Mouse (Mus musculus): ENCODE data around the gene Mfsd5. TPM values are rescaled to one million over a fixed set of nuclear protein-coding genes. Genes with fewer than 3 reads are reported as not detected.
A peak's percentile ranks its signal among the peaks of the same experiment; 100 is the strongest.

Gene Mfsd5
- polyA plus RNA-seq, 1 experiment = 23.2 TPM

DNA sequence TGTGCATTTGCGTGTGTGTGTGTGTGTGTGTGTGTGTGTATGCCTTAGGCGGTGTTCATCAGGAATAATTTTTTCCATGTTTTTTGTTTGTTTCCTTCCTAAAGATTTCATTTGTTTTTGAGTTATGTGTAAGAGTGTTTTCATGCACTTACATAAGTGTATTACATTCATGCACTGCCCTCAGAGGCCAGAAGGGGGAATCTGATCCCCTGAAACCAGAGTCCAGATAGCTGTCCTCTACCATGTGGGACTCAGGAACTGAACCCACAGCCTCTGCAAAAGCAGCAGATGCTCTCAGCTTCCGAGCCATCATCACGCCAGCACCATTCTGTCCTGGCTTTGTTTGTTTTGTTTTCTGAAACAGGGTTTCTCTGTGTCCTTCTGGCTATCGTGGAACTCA is 13.7 kb upstream of the Mfsd5 start:
- no peaks in the 10 kb centered on the region for H3K36me3 ChIP-seq (ENCODE audit: control insufficient read depth, insufficient read depth, low read length, poor library complexity, severe bottlenecking)
- H3K27ac ChIP-seq (ENCODE audit: insufficient read depth, low read length) = no peak overlapping the region
- no peaks in the 10 kb centered on the region for H3K9me3 ChIP-seq (replicated peaks; ENCODE audit: control insufficient read depth, insufficient read depth, low read length, poor library complexity, severe bottlenecking)
- no peaks in the 10 kb centered on the region for H3K4me1 ChIP-seq (ENCODE audit: control insufficient read depth, insufficient read depth, low read length)
- no peaks in the 10 kb centered on the region for H3K27me3 ChIP-seq (ENCODE audit: control insufficient read depth, insufficient read depth, low read length, poor library complexity, severe bottlenecking)
- H3K9ac ChIP-seq (ENCODE audit: low read depth, poor library complexity, severe bottlenecking) = no peak overlapping the region
- no peak for TF ChIP-seq CTCF (IDR thresholded peaks at IDR 0.05; ENCODE audit: low read depth, low read length)
- no peak for TF ChIP-seq EP300 (IDR thresholded peaks at IDR 0.05; ENCODE audit: insufficient read depth, low read depth, low read length)
- no peak for TF ChIP-seq POLR2A (IDR thresholded peaks at IDR 0.05; ENCODE audit: insufficient read depth, low read length)
- no peak overlapping the region for H3K4me3 ChIP-seq (ENCODE audit: low read depth, low read length)

DNA sequence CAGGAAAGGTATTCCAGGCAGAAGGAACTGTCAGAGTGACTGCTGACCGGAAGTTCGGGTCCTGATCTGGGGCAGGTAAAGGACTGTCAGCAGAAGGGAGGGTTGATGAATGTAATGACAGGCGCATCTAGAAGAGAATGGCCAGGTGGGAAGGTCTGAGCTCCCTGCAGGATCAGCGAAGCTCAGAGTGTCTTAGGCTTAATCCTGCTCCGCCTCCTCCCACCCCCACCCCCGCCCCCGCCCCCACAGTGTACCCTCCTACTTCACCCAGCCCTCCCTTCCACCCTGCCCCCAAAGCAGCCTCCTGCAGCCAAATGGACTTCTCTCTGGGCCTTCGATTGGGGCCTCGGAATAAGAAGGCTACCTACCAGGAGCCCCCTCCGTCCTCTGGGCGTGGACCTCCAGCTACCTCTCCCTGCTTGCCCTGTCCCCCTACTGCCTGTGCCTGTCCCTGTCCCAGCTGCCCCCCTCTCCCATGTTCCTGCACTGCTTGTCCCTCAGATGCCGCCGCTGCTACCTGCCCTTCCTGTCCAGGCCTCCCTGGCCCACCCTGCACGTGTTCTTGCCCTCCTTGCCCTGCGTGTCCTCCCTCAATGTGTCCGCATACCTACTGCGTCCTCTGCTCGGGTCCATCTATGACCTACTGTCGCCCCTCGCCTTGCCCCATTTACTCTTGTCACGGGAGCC is 8.8 kb upstream of the Mfsd5 start, which contains the start of gene Gm9918:
Gene Gm9918, plus strand, starts transcription at position 290 of the 687 bp plus-strand sequence.
- Histone ChIP-seq H3K27me3 (ENCODE audit: control insufficient read depth, insufficient read depth, low read length, poor library complexity, severe bottlenecking) (no peaks in the 10 kb centered on the region), H3K27ac (ENCODE audit: insufficient read depth, low read length) (peak within 1 kb of the TSS; percentile 38; the same call in 1 of the 2 replicates), H3K9ac (ENCODE audit: low read depth, poor library complexity, severe bottlenecking) (peak within 1 kb of the TSS; percentile 5; the same call in 1 of the 2 replicates), H3K4me3 (ENCODE audit: low read depth, low read length) (peak within 1 kb of the TSS; percentile 59), H3K9me3 (replicated peaks; ENCODE audit: control insufficient read depth, insufficient read depth, low read length, poor library complexity, severe bottlenecking) (no peaks in the 10 kb centered on the region), H3K4me1 (ENCODE audit: control insufficient read depth, insufficient read depth, low read length) (no peaks in the 10 kb centered on the region), H3K36me3 (ENCODE audit: control insufficient read depth, insufficient read depth, low read length, poor library complexity, severe bottlenecking) (no peaks in the 10 kb centered on the region)
- TF ChIP-seq EP300 (IDR thresholded peaks at IDR 0.05; ENCODE audit: insufficient read depth, low read depth, low read length) (no peak), POLR2A (IDR thresholded peaks at IDR 0.05; ENCODE audit: insufficient read depth, low read length) (no peak)

DNA sequence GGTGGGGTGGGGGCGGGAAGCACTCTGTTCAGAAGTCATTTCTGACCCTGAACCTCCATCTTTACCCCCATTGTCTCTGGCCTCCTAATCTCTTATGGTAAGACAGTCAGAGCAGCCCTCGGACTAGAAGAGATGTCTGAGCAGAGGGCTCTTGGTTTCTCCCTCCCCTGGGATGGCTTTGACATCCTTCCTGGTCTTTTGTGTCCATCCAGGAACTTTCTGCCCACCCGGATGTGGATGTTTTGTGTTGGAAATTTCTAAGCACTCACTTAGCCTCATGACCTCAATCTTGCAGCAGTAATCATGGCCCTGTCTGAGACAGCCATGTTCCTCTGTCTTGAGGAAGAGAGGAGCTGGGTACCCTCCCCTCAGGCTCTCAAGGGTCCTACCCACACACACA is 7.8 kb upstream of the Mfsd5 start:
- Histone ChIP-seq H3K27ac (ENCODE audit: insufficient read depth, low read length) (peak overlapping the region; percentile 38; the same call in 1 of the 2 replicates), H3K9me3 (replicated peaks; ENCODE audit: control insufficient read depth, insufficient read depth, low read length, poor library complexity, severe bottlenecking) (no peaks in the 10 kb centered on the region), H3K36me3 (ENCODE audit: control insufficient read depth, insufficient read depth, low read length, poor library complexity, severe bottlenecking) (no peaks in the 10 kb centered on the region), H3K9ac (ENCODE audit: low read depth, poor library complexity, severe bottlenecking) (peak overlapping the region; percentile 5; the same call in 1 of the 2 replicates), H3K4me3 (ENCODE audit: low read depth, low read length) (no peak overlapping the region), H3K4me1 (ENCODE audit: control insufficient read depth, insufficient read depth, low read length) (no peaks in the 10 kb centered on the region), H3K27me3 (ENCODE audit: control insufficient read depth, insufficient read depth, low read length, poor library complexity, severe bottlenecking) (no peaks in the 10 kb centered on the region)
- TF ChIP-seq POLR2A (IDR thresholded peaks at IDR 0.05; ENCODE audit: insufficient read depth, low read length) = no peak
- no peak for TF ChIP-seq CTCF (IDR thresholded peaks at IDR 0.05; ENCODE audit: low read depth, low read length)
- no peak for TF ChIP-seq EP300 (IDR thresholded peaks at IDR 0.05; ENCODE audit: insufficient read depth, low read depth, low read length)

DNA sequence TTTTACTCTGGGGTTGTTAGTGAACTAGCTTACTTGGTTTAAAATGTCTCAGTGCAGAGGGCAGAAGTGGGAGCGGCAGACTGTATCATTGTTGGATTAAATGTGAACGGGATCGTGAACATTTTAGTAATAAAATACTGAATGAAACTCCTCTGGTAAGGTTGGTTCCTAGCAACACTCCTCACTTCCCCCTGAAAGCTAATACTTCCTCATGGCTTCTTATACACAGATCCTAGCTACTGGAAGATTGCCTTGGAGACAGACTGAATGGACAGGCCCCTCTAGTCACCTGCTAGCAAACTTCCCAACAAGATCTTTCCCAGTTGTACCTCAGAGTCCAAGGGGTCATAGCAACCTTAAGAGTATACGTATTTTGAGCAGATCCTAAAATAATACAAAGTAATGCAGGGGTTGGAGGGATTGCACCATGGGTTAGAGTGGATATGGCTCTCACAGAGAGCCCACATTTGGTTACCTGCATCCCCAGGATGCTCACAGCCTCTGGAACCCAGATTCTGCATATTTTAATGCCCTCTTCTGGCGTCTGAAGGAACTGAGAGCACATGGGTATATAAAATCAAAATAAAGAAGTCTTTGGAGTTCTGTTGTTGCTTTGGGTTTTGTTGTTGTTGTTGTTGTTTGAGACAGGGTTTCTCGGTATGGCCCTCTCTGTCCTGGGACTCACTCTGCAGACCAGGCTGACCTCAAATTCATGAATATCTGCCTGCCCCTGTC is 5.1 kb upstream of the Mfsd5 start:
- Histone ChIP-seq H3K36me3 (ENCODE audit: control insufficient read depth, insufficient read depth, low read length, poor library complexity, severe bottlenecking) (no peaks in the 10 kb centered on the region), H3K27ac (ENCODE audit: insufficient read depth, low read length) (no peak overlapping the region), H3K9me3 (replicated peaks; ENCODE audit: control insufficient read depth, insufficient read depth, low read length, poor library complexity, severe bottlenecking) (no peaks in the 10 kb centered on the region), H3K4me3 (ENCODE audit: low read depth, low read length) (no peak overlapping the region), H3K9ac (ENCODE audit: low read depth, poor library complexity, severe bottlenecking) (no peak overlapping the region), H3K27me3 (ENCODE audit: control insufficient read depth, insufficient read depth, low read length, poor library complexity, severe bottlenecking) (no peaks in the 10 kb centered on the region), H3K4me1 (ENCODE audit: control insufficient read depth, insufficient read depth, low read length) (no peaks in the 10 kb centered on the region)
- TF ChIP-seq EP300 (IDR thresholded peaks at IDR 0.05; ENCODE audit: insufficient read depth, low read depth, low read length) (no peak), POLR2A (IDR thresholded peaks at IDR 0.05; ENCODE audit: insufficient read depth, low read length) (no peak), CTCF (IDR thresholded peaks at IDR 0.05; ENCODE audit: low read depth, low read length) (peak; percentile 7)

DNA sequence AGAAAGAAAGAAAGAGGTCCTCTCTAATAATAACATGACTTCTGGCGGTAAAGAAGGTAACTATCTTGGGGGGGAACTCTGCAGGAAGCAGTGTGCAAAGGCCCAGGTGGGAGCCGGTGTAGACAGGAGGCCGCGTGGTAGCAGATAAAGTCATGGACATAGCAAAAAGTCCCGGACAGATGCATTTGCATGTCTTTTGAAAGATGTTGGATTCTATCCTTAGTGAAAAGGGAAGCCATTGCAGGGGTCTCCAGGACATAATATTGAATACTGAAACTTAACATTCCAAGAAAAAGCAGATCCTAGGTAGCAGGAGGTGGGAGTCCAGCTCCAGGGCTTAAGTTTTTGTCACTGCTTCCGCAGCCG is 545 bp upstream of the Mfsd5 start:
- Histone ChIP-seq H3K4me1 (ENCODE audit: control insufficient read depth, insufficient read depth, low read length) (no peaks in the 10 kb centered on the region), H3K9me3 (replicated peaks; ENCODE audit: control insufficient read depth, insufficient read depth, low read length, poor library complexity, severe bottlenecking) (no peaks in the 10 kb centered on the region), H3K9ac (ENCODE audit: low read depth, poor library complexity, severe bottlenecking) (peak overlapping the region; percentile 81), H3K4me3 (ENCODE audit: low read depth, low read length) (peak overlapping the region; percentile 98), H3K27me3 (ENCODE audit: control insufficient read depth, insufficient read depth, low read length, poor library complexity, severe bottlenecking) (no peaks in the 10 kb centered on the region), H3K27ac (ENCODE audit: insufficient read depth, low read length) (peak overlapping the region; percentile 71), H3K36me3 (ENCODE audit: control insufficient read depth, insufficient read depth, low read length, poor library complexity, severe bottlenecking) (peaks cover 18% of the 10 kb centered on the region)
- TF ChIP-seq POLR2A (IDR thresholded peaks at IDR 0.05; ENCODE audit: insufficient read depth, low read length) (no peak), EP300 (IDR thresholded peaks at IDR 0.05; ENCODE audit: insufficient read depth, low read depth, low read length) (no peak), CTCF (IDR thresholded peaks at IDR 0.05; ENCODE audit: low read depth, low read length) (no peak)

Measured in ES-Bruce4 (cell line).